Mouse (Mus musculus) spleen, adult 2 months (tissue): ENCODE measurements around the gene Nacc1.

ENCODE experiments used
- CTCF ChIP-seq: fragments of 200-500 bp; IDR thresholded peaks from 2 replicates; pipeline ENCODE4 v1.5.1; 2011; ENCODE audit warnings: mild to moderate bottlenecking, inconsistent platforms; ENCODE audit not compliant: insufficient read depth, insufficient read length, insufficient replicate concordance; ENCODE audit errors: extremely low read depth
- POLR2A ChIP-seq: fragments of 200-500 bp; IDR thresholded peaks from 2 replicates; pipeline ENCODE4 v1.6.1; 2011; ENCODE audit warnings: low read depth, low read length, inconsistent platforms

DNA sequence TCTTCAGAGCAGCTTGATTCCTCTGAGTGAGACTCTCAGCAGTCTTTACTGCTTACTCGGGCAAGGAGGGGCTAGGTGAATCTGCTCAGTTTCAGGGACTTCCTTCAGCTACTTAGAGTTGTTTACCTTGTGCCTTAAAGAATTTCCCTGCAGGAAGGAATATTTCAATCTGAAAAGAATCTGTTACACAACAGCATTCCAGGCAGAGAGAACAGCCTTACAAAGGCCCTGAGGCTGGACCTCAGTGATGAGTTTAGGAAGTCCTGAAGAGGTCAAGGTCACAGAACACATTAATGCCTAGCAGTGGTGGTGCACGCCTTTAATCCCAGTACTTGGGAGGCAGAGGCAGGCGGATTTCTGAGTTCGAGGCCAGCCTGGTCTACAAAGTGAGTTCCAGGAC lies 55.8 kb downstream of the Nacc1 start:
- TF ChIP-seq POLR2A (no peak), CTCF (no peak)
